Comparison of ENCODE assay signal across 20 mouse cellular contexts in the genomic region with DNA sequence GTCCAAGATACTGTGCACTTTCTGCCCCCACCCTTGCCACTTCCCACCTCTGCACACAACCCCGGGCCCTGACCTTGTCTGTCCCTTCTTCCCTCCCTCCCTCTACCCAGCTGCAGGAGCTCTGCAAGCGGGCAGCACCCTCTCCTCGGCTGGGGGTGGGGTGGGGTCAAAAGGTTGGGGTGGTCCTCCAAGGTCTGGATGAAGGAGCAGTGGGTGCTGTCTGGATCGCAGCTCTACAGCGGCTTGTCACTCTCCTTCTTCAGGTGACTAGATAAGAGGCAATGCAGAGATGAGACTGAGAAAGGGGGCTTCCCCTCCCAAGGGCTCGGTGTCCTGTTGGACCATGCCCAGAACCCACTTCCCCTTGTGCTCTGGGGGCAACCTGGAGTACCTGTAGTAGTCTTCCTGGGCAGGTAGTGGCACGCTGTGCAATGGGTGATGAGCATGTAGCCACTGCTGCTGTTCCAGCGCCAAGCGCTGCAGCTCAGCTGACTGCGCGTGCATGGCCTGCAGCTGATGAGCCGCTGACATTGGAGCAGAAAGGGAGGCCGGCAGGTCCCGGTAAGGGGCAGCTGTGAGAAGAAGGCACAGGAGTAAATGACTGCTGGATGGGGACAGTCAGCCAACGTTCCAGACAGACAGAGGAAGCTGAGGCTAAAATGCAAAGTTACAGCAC. TPM values are rescaled to one million over a fixed set of nuclear protein-coding genes. Genes with fewer than 3 reads are reported as not detected.
A peak's percentile ranks its signal among the peaks of the same experiment; 100 is the strongest.
DNase-seq lines count a peak whose midpoint lies in the region; ATAC-seq and TF ChIP-seq lines count a peak whose summit lies in the region.
"Had no signal": no experiment of that assay in that cellular context is flagged by ENCODE, and none has a peak within 500 bp of the region (broad histone marks: within the 10 kb centered on the region; RNA-seq: fewer than 3 reads in every experiment).

No protein-coding gene starts in this region.

- H3K4me3 ChIP-seq in hindbrain, embryonic 12.5 days = no peak overlapping the region
- H3K4me3 ChIP-seq in hindbrain, postnatal 0 days (ENCODE audit: low read length) = no peak overlapping the region
- H3K4me3 ChIP-seq in megakaryocyte, embryonic 14.5 days (replicated peaks) = peak overlapping the region; percentile 56
- no peak overlapping the region for H3K4me3 ChIP-seq in embryonic facial prominence, embryonic 12.5 days
- no peak overlapping the region for H3K4me3 ChIP-seq in liver, embryonic 11.5 days (ENCODE audit: low read depth, low read length)
- H3K4me3 ChIP-seq: heart, embryonic 12.5 days; stomach, embryonic 15.5 days had no signal

- H3K27ac ChIP-seq in hindbrain, embryonic 12.5 days = peak overlapping the region; percentile 23; the same call in 1 of the 2 replicates
- no peak overlapping the region for H3K27ac ChIP-seq in hindbrain, postnatal 0 days
- no peak overlapping the region for H3K27ac ChIP-seq in embryonic facial prominence, embryonic 12.5 days
- H3K27ac ChIP-seq in liver, embryonic 11.5 days (ENCODE audit: low read depth, low read length) = no peak overlapping the region
- H3K27ac ChIP-seq: kidney, postnatal 0 days had no signal

- H3K4me2 ChIP-seq in hindbrain, embryonic 12.5 days (replicated peaks) = no peak overlapping the region
- H3K4me2 ChIP-seq in hindbrain, postnatal 0 days (ENCODE audit: low read depth, low read length) = no peak overlapping the region
- no peak overlapping the region for H3K4me2 ChIP-seq in embryonic facial prominence, embryonic 12.5 days (replicated peaks)
- no peak overlapping the region for H3K4me2 ChIP-seq in liver, embryonic 11.5 days
- H3K4me2 ChIP-seq: heart, embryonic 12.5 days; stomach, embryonic 15.5 days had no signal

- no peak for DNase-seq in hindbrain, postnatal 0 days (ENCODE audit: low spot score)
- DNase-seq in cerebellum, adult 9-10 months = peak; percentile 67
- DNase-seq in liver, embryonic 11.5 days (ENCODE audit: low spot score) = no peak
- DNase-seq: adrenal gland, postnatal 25 days; embryo, embryonic 11 days; gastrocnemius, postnatal 25 days; liver; lung, adult 2 months; spleen, adult 18-20 months; thymus, postnatal 4 days had no signal

- WGBS in hindbrain, embryonic 12.5 days = 93% methylated on average over 15 of the region's 15 CpGs
- WGBS in hindbrain, postnatal 0 days = 88% methylated on average over 15 of the region's 15 CpGs
- 89% methylated on average over 15 of the region's 15 CpGs for whole genome bisulfite sequencing in embryonic facial prominence, embryonic 12.5 days
- WGBS in liver, embryonic 11.5 days = 83% methylated on average over 15 of the region's 15 CpGs

- no peaks in the 10 kb centered on the region for H3K27me3 ChIP-seq in hindbrain, embryonic 12.5 days
- H3K27me3 ChIP-seq in hindbrain, postnatal 0 days (ENCODE audit: insufficient read depth, low read length) = no peaks in the 10 kb centered on the region
- no peaks in the 10 kb centered on the region for H3K27me3 ChIP-seq in megakaryocyte, embryonic 14.5 days (replicated peaks)
- H3K27me3 ChIP-seq in embryonic facial prominence, embryonic 12.5 days = no peaks in the 10 kb centered on the region
- H3K27me3 ChIP-seq in liver, embryonic 11.5 days (replicated peaks; ENCODE audit: control insufficient read depth, insufficient read depth, low read length) = no peaks in the 10 kb centered on the region
- H3K27me3 ChIP-seq: heart, embryonic 12.5 days; stomach, embryonic 15.5 days had no signal

- H3K36me3 ChIP-seq in hindbrain, embryonic 12.5 days = peaks cover 43% of the 10 kb centered on the region
- peaks cover 19% of the 10 kb centered on the region; the same call in 1 of the 2 replicates for H3K36me3 ChIP-seq in hindbrain, postnatal 0 days (ENCODE audit: insufficient read depth, low read length)
- peaks cover 48% of the 10 kb centered on the region for H3K36me3 ChIP-seq in megakaryocyte, embryonic 14.5 days (replicated peaks; ENCODE audit: low read length)
- peaks cover 49% of the 10 kb centered on the region for H3K36me3 ChIP-seq in embryonic facial prominence, embryonic 12.5 days
- peaks cover 2% of the 10 kb centered on the region; the same call in 1 of the 2 replicates for H3K36me3 ChIP-seq in liver, embryonic 11.5 days (ENCODE audit: control insufficient read depth, insufficient read depth, low read length)

- no peak for TF ChIP-seq CTCF in hindbrain, postnatal 0 days (IDR thresholded peaks at IDR 0.05; ENCODE audit: low read depth)

- no peak for ATAC-seq in hindbrain, embryonic 12.5 days (ENCODE audit: low FRiP score)
- no peak for ATAC-seq in hindbrain, postnatal 0 days
- ATAC-seq in megakaryocyte, adult 5-6 weeks (ENCODE audit: poor library complexity, severe bottlenecking) = no peak
- no peak for ATAC-seq in embryonic facial prominence, embryonic 12.5 days (ENCODE audit: insufficient number of reproducible peaks, insufficient read depth, low FRiP score, low TSS enrichment)
- ATAC-seq in liver, embryonic 11.5 days (replicated peaks; ENCODE audit: low FRiP score) = no peak
- ATAC-seq in megakaryocyte-erythroid progenitor cell, adult 5-6 weeks (replicated peaks; ENCODE audit: low FRiP score, low TSS enrichment, poor library complexity, severe bottlenecking) = no peak

- H3K9ac ChIP-seq in hindbrain, embryonic 12.5 days = no peak overlapping the region
- no peak overlapping the region for H3K9ac ChIP-seq in hindbrain, postnatal 0 days (replicated peaks; ENCODE audit: low read length)
- H3K9ac ChIP-seq in embryonic facial prominence, embryonic 12.5 days = peak overlapping the region; percentile 40; the same call in 1 of the 2 replicates
- H3K9ac ChIP-seq in liver, embryonic 11.5 days (ENCODE audit: low read depth, low read length) = no peak overlapping the region
- H3K9ac ChIP-seq: heart, embryonic 12.5 days; stomach, embryonic 15.5 days had no signal

- H3K4me1 ChIP-seq in hindbrain, embryonic 12.5 days = peaks cover 50% of the 10 kb centered on the region
- peaks cover 11% of the 10 kb centered on the region for H3K4me1 ChIP-seq in hindbrain, postnatal 0 days (ENCODE audit: insufficient read depth, low read length)
- H3K4me1 ChIP-seq in megakaryocyte, embryonic 14.5 days = peaks cover 76% of the 10 kb centered on the region
- H3K4me1 ChIP-seq in embryonic facial prominence, embryonic 12.5 days = peaks cover 44% of the 10 kb centered on the region
- peaks cover 36% of the 10 kb centered on the region for H3K4me1 ChIP-seq in liver, embryonic 11.5 days (replicated peaks; ENCODE audit: control insufficient read depth, insufficient read depth, low read length)

- no peaks in the 10 kb centered on the region for H3K9me3 ChIP-seq in hindbrain, embryonic 12.5 days (replicated peaks)
- no peaks in the 10 kb centered on the region for H3K9me3 ChIP-seq in hindbrain, postnatal 0 days (ENCODE audit: low read length)
- no peaks in the 10 kb centered on the region for H3K9me3 ChIP-seq in megakaryocyte, embryonic 14.5 days
- H3K9me3 ChIP-seq in embryonic facial prominence, embryonic 12.5 days = no peaks in the 10 kb centered on the region
- no peaks in the 10 kb centered on the region for H3K9me3 ChIP-seq in liver, embryonic 11.5 days (ENCODE audit: control insufficient read depth, low read length)
- H3K9me3 ChIP-seq: heart, embryonic 12.5 days; stomach, embryonic 15.5 days had no signal

RNA-seq across cellular contexts. Expression of gene Grcc10, which starts 1.8 kb away (rescaled TPM):
- 519 and 565 TPM in 2 replicates for polyA plus RNA-seq in hindbrain, embryonic 12.5 days (2016; fragmentation: Nextera tagmentation; extraction: Ambion mirVana)
- total RNA-seq in hindbrain, postnatal 0 days (2014; rRNA removed) = 212 and 236 TPM in 2 replicates
- polyA plus RNA-seq in hindbrain, postnatal 0 days (2015; fragmentation: Nextera tagmentation; extraction: Ambion mirVana) = 643 and 649 TPM in 2 replicates
- 11.7 and 65.2 TPM in 2 replicates for polyA plus RNA-seq in megakaryocyte, embryonic 14.5 days (2012; ENCODE audit: insufficient read depth, low replicate concordance)
- total RNA-seq in megakaryocyte, adult 5-6 weeks (2015) = 177 and 203 TPM in 2 replicates
- total RNA-seq in megakaryocyte, adult 5-6 weeks (2017) = 121 and 136 TPM in 2 replicates
- 498 and 530 TPM in 2 replicates for polyA plus RNA-seq in embryonic facial prominence, embryonic 12.5 days (2016; fragmentation: Nextera tagmentation; extraction: Ambion mirVana)
- polyA plus RNA-seq in liver, embryonic 11.5 days (2014; fragmentation: Nextera tagmentation; extraction: Ambion mirVana) = 147 and 167 TPM in 2 replicates
- 110 and 141 TPM in 2 replicates for total RNA-seq in megakaryocyte-erythroid progenitor cell, adult 5-6 weeks (2014; fragmentation: Nextera tagmentation)
- total RNA-seq in megakaryocyte-erythroid progenitor cell, adult 5-6 weeks (2017) = 66.5 and 83.5 TPM in 2 replicates

RNA-seq across cellular contexts. Expression of gene Ptpn6, which starts 4.5 kb away (rescaled TPM):
- polyA plus RNA-seq in hindbrain, embryonic 12.5 days (2016; fragmentation: Nextera tagmentation; extraction: Ambion mirVana) = 5.6 TPM in 2 replicates
- 3.8 and 3.9 TPM in 2 replicates for total RNA-seq in hindbrain, postnatal 0 days (2014; rRNA removed)
- polyA plus RNA-seq in hindbrain, postnatal 0 days (2015; fragmentation: Nextera tagmentation; extraction: Ambion mirVana) = 4.3 and 4.8 TPM in 2 replicates
- polyA plus RNA-seq in megakaryocyte, embryonic 14.5 days (2012; ENCODE audit: insufficient read depth, low replicate concordance) = 19.9 and 20.1 TPM in 2 replicates
- 308 and 336 TPM in 2 replicates for total RNA-seq in megakaryocyte, adult 5-6 weeks (2015)
- 1,009 and 1,024 TPM in 2 replicates for total RNA-seq in megakaryocyte, adult 5-6 weeks (2017)
- 6.7 TPM in 2 replicates for polyA plus RNA-seq in embryonic facial prominence, embryonic 12.5 days (2016; fragmentation: Nextera tagmentation; extraction: Ambion mirVana)
- polyA plus RNA-seq in liver, embryonic 11.5 days (2014; fragmentation: Nextera tagmentation; extraction: Ambion mirVana) = 49.5 and 50.3 TPM in 2 replicates
- total RNA-seq in megakaryocyte-erythroid progenitor cell, adult 5-6 weeks (2014; fragmentation: Nextera tagmentation) = 65.4 and 76.0 TPM in 2 replicates
- total RNA-seq in megakaryocyte-erythroid progenitor cell, adult 5-6 weeks (2017) = 189 and 237 TPM in 2 replicates

RNA-seq across cellular contexts. Expression of gene Gm45234, which starts 12.8 kb away (rescaled TPM):
- polyA plus RNA-seq in hindbrain, embryonic 12.5 days (2016; fragmentation: Nextera tagmentation; extraction: Ambion mirVana) = not detected in 2 replicates
- 0.26 TPM in 1 of 2 replicates, not detected in the other for total RNA-seq in hindbrain, postnatal 0 days (2014; rRNA removed)
- not detected in 2 replicates for polyA plus RNA-seq in hindbrain, postnatal 0 days (2015; fragmentation: Nextera tagmentation; extraction: Ambion mirVana)
- polyA plus RNA-seq in megakaryocyte, embryonic 14.5 days (2012; ENCODE audit: insufficient read depth, low replicate concordance) = 43.0 TPM in 1 of 2 replicates, not detected in the other
- total RNA-seq in megakaryocyte, adult 5-6 weeks (2015) = not detected in 2 replicates
- total RNA-seq in megakaryocyte, adult 5-6 weeks (2017) = not detected in 2 replicates
- polyA plus RNA-seq in embryonic facial prominence, embryonic 12.5 days (2016; fragmentation: Nextera tagmentation; extraction: Ambion mirVana) = not detected in 2 replicates
- polyA plus RNA-seq in liver, embryonic 11.5 days (2014; fragmentation: Nextera tagmentation; extraction: Ambion mirVana) = 0.15 TPM in 1 of 2 replicates, not detected in the other
- total RNA-seq in megakaryocyte-erythroid progenitor cell, adult 5-6 weeks (2014; fragmentation: Nextera tagmentation) = not detected in 2 replicates
- not detected in 2 replicates for total RNA-seq in megakaryocyte-erythroid progenitor cell, adult 5-6 weeks (2017)
- total RNA-seq: adrenal gland, postnatal 25 days; hematopoietic stem cell, adult 5-6 weeks; left cerebral cortex, adult 8-10 months had no signal
- polyA plus RNA-seq: heart, embryonic 12.5 days; kidney, postnatal 0 days; stomach, embryonic 15.5 days had no signal

RNA-seq across cellular contexts. Expression of gene Atn1, which starts 13.3 kb away (rescaled TPM):
- 20.3 and 20.6 TPM in 2 replicates for polyA plus RNA-seq in hindbrain, embryonic 12.5 days (2016; fragmentation: Nextera tagmentation; extraction: Ambion mirVana)
- total RNA-seq in hindbrain, postnatal 0 days (2014; rRNA removed) = 19.1 and 23.7 TPM in 2 replicates
- polyA plus RNA-seq in hindbrain, postnatal 0 days (2015; fragmentation: Nextera tagmentation; extraction: Ambion mirVana) = 19.9 and 21.3 TPM in 2 replicates
- 38.5 and 97.6 TPM in 2 replicates for polyA plus RNA-seq in megakaryocyte, embryonic 14.5 days (2012; ENCODE audit: insufficient read depth, low replicate concordance)
- 25.7 and 29.8 TPM in 2 replicates for total RNA-seq in megakaryocyte, adult 5-6 weeks (2015)
- total RNA-seq in megakaryocyte, adult 5-6 weeks (2017) = 3.0 and 10.9 TPM in 2 replicates
- polyA plus RNA-seq in embryonic facial prominence, embryonic 12.5 days (2016; fragmentation: Nextera tagmentation; extraction: Ambion mirVana) = 20.1 and 20.5 TPM in 2 replicates
- 4.4 and 5.5 TPM in 2 replicates for polyA plus RNA-seq in liver, embryonic 11.5 days (2014; fragmentation: Nextera tagmentation; extraction: Ambion mirVana)
- total RNA-seq in megakaryocyte-erythroid progenitor cell, adult 5-6 weeks (2014; fragmentation: Nextera tagmentation) = 12.9 and 14.4 TPM in 2 replicates
- 1.5 and 1.9 TPM in 2 replicates for total RNA-seq in megakaryocyte-erythroid progenitor cell, adult 5-6 weeks (2017)

RNA-seq across cellular contexts. Expression of gene Eno2, which starts 26.5 kb away (rescaled TPM):
- polyA plus RNA-seq in hindbrain, embryonic 12.5 days (2016; fragmentation: Nextera tagmentation; extraction: Ambion mirVana) = 18.7 and 19.6 TPM in 2 replicates
- total RNA-seq in hindbrain, postnatal 0 days (2014; rRNA removed) = 281 and 357 TPM in 2 replicates
- polyA plus RNA-seq in hindbrain, postnatal 0 days (2015; fragmentation: Nextera tagmentation; extraction: Ambion mirVana) = 213 and 216 TPM in 2 replicates
- 5.8 and 6.2 TPM in 2 replicates for polyA plus RNA-seq in megakaryocyte, embryonic 14.5 days (2012; ENCODE audit: insufficient read depth, low replicate concordance)
- total RNA-seq in megakaryocyte, adult 5-6 weeks (2015) = not detected in 2 replicates
- total RNA-seq in megakaryocyte, adult 5-6 weeks (2017) = not detected in 2 replicates
- 9.7 and 10.2 TPM in 2 replicates for polyA plus RNA-seq in embryonic facial prominence, embryonic 12.5 days (2016; fragmentation: Nextera tagmentation; extraction: Ambion mirVana)
- polyA plus RNA-seq in liver, embryonic 11.5 days (2014; fragmentation: Nextera tagmentation; extraction: Ambion mirVana) = 2.1 and 2.6 TPM in 2 replicates
- total RNA-seq in megakaryocyte-erythroid progenitor cell, adult 5-6 weeks (2014; fragmentation: Nextera tagmentation) = 0.74 TPM in 1 of 2 replicates, not detected in the other
- not detected in 2 replicates for total RNA-seq in megakaryocyte-erythroid progenitor cell, adult 5-6 weeks (2017)
